Mouse (Mus musculus): Measurements from ENCODE around the gene Kctd4.
"Not testable (repeated sequence)": the region's sequence is repeated elsewhere in the genome, so short reads cannot be mapped to it uniquely, and the experiment has no call there.

The Kctd4 gene

DNA sequence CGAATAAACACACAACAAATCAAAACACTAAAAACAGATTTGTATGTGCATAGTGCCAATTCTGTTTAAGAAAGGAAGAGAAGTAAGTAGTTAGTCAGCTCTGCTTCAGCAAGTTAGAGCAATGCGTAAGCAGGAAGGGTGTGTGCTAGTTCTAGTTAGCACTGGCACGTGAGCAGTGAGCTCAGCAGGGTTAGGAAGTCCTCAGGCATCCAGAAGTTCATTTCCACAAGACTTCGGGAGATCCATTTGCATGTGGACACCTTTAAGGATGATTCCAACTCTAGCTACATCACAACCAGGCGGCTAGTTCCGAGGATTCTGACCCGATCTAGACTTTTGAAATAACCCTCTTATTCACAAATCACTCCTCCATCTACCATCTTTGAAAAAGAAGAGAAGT lies at the start of gene Kctd4:
Kctd4 (plus strand) TSS at position 244 of the 400 bp plus-strand sequence.
- in situ Hi-C loops (cut with MboI, MseI) = no loop called here

DNA sequence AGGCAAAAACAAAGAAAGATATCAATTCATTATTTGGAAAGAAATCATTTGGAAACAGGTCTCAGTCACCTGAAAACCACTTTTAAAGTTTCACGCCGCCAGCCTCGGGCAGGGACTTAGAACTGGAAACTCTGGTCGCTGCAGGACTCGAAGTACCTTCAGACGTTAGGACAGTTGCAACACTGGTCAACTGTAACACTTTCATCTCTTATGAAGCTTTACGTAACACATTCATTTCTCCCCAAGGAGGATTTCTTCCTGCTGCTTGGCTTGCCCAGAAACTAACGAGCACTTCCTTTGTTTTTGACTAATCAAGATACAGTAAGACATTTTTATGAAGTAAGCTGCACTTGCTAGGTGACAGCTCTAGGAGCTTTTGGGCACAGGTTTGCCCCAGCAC lies 47.9 kb upstream of the Kctd4 start:
- in situ Hi-C loops (cut with MboI, MseI) = no loop called here

DNA sequence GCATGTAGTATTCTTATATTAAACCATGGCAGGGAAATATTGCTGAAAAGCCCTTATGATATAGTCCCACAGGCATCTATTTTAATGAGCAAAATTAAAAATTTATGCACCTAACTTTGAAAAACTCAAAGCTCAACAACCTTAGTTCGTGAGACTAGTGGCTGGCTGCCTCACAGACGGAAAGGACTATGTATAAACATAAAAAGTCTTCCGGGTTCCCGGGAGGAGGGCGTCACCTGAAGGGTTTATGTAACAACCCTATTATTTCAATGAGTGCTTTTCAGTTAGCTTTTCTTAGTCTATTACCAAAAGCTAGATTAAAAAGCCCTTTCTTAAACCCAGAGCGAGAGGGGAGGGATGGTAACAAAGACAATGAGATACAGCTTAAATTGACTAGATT lies 42.8 kb upstream of the Kctd4 start:
- in situ Hi-C loops (cut with MboI, MseI) = no loop called here

DNA sequence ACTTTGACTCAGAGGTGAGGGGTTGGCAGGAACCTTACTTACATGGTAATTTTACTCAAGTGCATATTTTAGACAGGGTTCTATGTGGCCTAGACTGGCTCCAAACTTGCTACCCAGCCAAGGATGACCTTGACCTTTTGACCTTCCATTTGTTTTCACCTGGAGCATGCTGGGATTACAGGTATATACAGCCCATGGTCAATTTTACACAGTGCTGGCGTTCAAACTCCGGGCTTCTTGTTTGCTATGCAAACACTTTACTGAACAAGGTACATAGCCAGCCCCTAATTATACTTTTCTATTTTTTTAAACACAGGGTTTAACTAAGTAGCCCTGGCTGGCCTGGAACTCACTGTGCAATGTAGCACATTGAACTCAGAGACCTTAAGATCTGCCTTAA lies 42.1 kb upstream of the Kctd4 start:
- in situ Hi-C loops (cut with MboI, MseI) = no loop called here

DNA sequence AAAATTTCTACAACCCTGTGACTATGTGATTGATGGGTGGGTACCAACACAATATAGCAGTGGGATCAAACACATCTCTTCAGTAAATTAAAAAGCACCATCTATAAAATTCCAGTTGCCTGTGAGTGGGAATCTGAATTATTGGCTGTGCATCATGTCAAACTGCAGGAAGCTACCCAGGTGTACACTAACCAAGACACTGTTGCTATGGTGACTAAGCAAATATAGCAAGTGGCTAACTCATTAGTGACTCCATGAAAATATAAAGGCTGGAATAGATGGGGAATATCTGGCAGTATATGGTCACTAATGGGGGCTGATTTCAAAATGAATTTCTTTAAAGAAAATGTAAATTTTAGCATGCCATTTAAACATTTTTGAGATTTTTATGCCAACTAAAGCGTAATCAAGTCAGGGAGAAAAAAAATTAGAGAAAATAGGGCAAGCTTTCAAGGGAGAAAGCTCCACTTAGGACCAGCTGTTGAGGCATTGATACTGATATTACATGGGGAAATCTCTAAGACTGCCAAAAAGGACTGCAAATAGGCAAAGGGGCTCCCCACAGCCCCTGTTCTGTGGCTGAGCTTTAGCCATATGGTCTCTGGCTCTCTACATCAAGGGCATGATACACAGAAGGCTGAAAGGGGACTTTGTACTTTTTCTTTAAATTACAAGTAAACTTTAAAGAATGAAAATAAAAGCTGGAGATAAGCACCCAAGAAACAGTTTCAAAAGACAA lies 31.3 kb upstream of the Kctd4 start:
- in situ Hi-C loops (cut with MboI, MseI) = no loop called here

DNA sequence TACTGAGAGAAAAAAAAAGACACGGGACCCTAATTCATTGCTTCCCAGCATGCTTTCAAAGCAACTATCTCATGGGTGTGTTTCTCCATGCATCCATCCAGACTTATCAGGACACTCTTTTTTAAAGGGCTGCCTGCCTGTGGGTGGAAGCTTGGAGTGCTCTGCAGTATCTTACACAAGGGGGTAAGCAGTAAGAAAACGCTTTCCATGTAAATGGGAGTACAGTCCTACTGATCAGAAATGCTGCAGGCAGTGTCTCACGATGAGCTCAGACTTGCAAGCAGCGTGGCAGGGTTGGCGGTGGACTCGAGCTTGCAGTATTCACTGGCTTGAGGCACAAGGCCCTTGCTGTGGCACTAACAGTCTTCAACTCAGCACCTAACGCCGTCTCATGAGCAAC lies 25.1 kb upstream of the Kctd4 start:
- in situ Hi-C loops (cut with MboI, MseI) = not testable (repeated sequence)

DNA sequence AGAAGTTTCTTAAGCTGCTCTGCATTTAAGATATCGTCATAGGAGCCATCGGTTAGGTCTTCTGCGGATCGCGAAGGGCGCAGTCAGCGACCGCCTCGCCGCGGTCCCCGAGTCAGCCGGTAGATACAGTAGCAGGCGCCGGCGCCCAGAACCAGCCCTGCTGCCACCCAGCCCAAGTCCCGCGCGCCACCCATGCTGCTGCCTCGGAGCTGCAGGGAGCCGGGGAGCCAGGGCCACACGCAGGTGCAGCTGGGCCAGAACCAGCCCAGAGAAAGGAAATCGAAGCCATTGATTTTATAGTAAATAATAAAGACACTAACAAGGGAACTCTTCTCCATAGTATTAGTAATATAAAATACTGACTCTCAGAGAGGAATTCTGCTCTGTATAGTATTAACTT lies 23.5 kb upstream of the Kctd4 start:
- in situ Hi-C loops (cut with MboI, MseI) = no loop called here

DNA sequence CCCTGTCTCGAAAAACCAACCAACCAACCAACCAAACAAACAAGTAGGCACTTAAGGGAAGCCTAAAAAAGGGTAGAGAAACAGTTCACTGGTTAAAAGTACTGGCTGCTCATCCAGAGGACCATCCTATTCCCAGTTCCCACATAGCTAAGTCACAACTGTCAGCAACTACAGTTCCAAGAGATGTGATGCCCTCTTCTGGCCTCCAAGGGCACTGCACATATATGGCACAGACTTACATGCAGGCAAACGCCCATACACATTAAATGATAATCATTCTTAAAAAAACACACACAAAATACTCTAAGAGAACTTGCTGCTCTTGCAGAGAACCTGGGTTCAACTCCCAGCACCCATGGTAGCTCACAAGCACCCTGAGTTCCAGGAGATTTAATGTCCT lies 20.4 kb upstream of the Kctd4 start:
- in situ Hi-C loops (cut with MboI, MseI) = no loop called here

DNA sequence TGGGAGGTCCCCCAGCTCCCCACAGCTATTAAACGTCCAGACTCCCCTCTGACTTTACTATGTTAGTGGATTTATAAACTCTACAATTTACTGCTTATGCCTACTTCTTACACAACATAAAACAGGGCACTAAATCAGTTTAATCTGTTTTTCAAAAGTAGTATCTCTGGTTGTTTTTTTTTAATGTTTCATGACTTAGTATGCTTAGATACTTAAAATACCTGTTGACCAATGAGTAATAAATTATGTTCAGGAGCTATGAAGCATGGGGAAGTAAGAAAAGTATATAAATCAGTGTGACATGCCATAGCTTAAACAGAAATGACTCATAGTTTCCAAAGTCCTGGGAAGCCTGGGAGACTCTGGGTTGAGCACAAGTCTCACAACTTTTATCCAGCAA lies 17.1 kb upstream of the Kctd4 start:
- in situ Hi-C loops (cut with MboI, MseI) = no loop called here

- in situ Hi-C loops (cut with MboI, MseI) = no loop called here
Measured at GRCm38 (mm10) chr14:75941500-75941899, 13.3 kb upstream of the Kctd4 start.

- in situ Hi-C loops (cut with MboI, MseI) = no loop called here
Measured at GRCm38 (mm10) chr14:75942365-75942764, 12.4 kb upstream of the Kctd4 start.

- in situ Hi-C loops (cut with MboI, MseI) = no loop called here
Measured at GRCm38 (mm10) chr14:75947674-75948073, 7.1 kb upstream of the Kctd4 start.

- in situ Hi-C loops (cut with MboI, MseI) = no loop called here
Measured at GRCm38 (mm10) chr14:75953011-75953410, 1.8 kb upstream of the Kctd4 start.

GRCm38 (mm10) chr14:75962250-75962649 lies 7.4 kb downstream of the Kctd4 start:
- in situ Hi-C loops (cut with MboI, MseI) = no loop called here

GRCm38 (mm10) chr14:75963215-75963614 lies 8.4 kb downstream of the Kctd4 start:
- in situ Hi-C loops (cut with MboI, MseI) = no loop called here

DNA sequence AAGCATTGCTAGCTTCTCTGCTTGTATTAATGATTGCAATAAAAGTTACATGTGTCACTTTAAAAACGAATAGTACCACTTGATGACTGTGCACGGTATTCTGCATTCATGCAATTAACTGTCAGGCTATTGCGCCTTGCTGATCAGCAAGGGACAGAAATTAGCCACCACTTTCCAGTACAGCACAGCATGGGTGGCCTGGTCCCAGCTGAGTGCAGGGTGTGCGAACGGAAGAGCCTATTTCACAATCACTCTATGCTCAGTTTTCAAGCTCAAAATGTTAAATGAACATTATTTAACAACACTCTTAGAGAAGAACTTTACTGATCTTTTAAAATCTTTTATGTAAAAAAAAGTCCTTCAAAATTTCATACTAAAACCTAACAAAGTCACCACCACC lies 9.2 kb downstream of the Kctd4 start:
- in situ Hi-C loops (cut with MboI, MseI) = no loop called here

- in situ Hi-C loops (cut with MboI, MseI) = no loop called here
Measured at GRCm38 (mm10) chr14:75964433-75964832, 9.6 kb downstream of the Kctd4 start.

GRCm38 (mm10) chr14:75967291-75967690 lies 12.5 kb downstream of the Kctd4 start:
- in situ Hi-C loops (cut with MboI, MseI) = no loop called here

GRCm38 (mm10) chr14:75976107-75976506 lies 21.3 kb downstream of the Kctd4 start:
- in situ Hi-C loops (cut with MboI, MseI) = loop anchor here (5.0 kb wide), 1 partner anchor 59 kb away; no protein-coding TSS in a partner anchor

DNA sequence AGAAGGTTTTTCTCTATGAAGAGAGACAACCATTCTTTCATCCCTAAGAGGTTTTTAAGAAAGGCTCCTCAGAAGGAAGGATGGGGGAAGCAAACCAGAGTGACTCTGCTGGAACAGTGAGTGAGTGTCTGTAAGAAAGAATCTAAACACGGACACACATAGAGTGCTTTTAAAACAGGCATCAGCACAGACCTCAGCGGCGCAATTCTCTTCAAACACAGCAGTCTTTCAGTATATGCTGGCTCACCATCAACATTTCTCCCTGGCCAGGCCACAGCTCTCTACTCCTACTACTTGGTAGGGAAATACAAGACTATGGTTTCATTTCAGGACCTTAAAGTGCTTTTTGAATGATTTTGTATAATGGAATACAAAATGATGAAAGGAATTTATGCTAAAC lies 26.4 kb downstream of the Kctd4 start:
- in situ Hi-C loops (cut with MboI, MseI) = no loop called here

GRCm38 (mm10) chr14:75983891-75984290 lies 29.1 kb downstream of the Kctd4 start:
- in situ Hi-C loops (cut with MboI, MseI) = no loop called here

GRCm38 (mm10) chr14:75985112-75985511 lies 30.3 kb downstream of the Kctd4 start:
- in situ Hi-C loops (cut with MboI, MseI) = no loop called here

DNA sequence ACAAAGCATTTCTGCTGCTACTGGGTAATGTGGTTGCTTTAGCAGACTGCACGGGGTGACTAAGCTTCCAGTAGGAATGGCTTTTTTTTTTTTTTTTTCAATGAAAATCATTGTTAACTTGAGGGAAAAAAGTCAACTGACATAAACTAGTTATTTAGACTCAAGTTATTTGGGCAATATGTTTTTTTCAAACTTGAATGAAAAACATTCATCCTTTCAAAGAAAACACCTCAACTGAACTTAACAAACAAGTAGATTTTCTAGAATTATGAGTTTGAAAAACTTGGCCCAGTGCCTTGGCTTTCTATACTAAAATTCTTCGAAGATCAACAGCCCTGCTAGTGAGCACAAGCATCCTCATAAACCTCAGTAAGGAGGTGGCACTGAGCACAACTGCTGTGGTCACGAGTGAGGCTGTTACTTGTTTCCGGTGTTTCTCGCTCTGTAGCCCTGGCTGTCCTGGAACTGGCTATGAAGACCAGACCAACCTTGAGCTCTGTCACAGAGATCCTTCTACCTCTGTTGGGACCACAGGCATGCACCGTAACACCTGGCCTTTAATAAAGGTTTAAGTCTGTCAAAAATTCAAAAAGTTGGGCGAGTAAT lies 32.2 kb downstream of the Kctd4 start:
- in situ Hi-C loops (cut with MboI, MseI) = no loop called here

- in situ Hi-C loops (cut with MboI, MseI) = no loop called here
Measured at GRCm38 (mm10) chr14:75989168-75989567, 34.4 kb downstream of the Kctd4 start.
